Mouse (Mus musculus) neutrophil, adult 83 days (primary cell): Measurements from ENCODE around the gene Mitf. TPM values are rescaled to one million over a fixed set of nuclear protein-coding genes. Genes with fewer than 3 reads are reported as not detected.

Experiments
- total RNA-seq, 2 experiments: library from RNA; stranded (reverse); gene quantifications; one replicate each; pipeline ENCODE4 v1.2.4; 2023

The Mitf gene
- total RNA-seq, result 1 to 10 TPM; 8.7 to 9.4 TPM

DNA sequence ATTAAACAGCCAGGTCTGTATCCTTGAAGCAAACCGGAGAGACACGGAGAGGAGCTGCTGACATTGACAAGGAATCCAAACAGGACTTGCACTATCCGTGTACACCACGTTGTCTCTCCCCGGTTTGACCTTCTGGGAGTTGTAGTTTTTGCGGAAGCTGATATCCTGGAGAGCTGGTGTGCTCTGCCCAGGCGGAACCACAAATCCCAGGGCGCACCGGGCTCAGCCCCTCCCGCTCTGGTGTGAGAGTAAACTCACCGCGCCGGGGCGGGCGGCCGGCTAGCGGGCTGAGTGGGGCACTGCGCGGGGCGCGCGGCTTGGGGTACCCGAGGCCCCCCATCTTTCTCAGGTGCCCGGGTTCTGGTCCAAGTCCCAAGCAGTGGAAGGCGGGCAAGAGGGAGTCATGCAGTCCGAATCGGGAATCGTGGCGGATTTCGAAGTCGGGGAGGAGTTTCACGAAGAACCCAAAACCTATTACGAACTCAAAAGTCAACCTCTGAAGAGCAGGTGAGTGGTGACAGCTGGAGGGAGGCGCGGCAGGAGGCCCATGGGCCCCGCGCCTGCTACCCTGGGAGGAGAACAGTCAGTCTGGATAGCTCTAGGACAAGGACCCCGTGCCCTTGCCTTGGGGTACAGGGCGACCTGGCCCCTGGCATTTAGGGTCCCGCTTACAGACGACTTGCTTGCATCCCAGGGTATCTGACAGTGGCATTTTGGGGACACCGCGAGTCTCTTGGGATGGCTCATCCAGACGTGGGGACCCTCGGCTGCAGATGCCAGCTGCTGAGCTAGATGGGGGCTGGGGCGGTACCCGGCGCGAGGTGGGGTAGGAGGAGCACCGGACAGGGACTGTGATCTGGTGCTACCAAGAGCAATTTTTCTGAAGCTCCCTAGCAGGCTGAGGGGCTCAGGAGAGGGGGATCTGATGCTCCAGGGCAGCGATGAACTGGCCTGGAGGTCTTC lies at the start of gene Mitf:
Gene Mitf (plus strand): TSS at position 272 of the 963 bp plus-strand sequence.

Other genes starting within 250 kb of the Mitf start
- gene Frmd4b, start 189.5 kb upstream of the Mitf start, total RNA-seq, result 1 to 10 TPM; 5.7 to 8.3 TPM